Mouse (Mus musculus) heart, postnatal 0 days (tissue): ENCODE measurements around the gene Vgll4. TPM values are rescaled to one million over a fixed set of nuclear protein-coding genes. Genes with fewer than 3 reads are reported as not detected.

Experiments used
- ATAC-seq: fragments of 200-750 bp; cut with Nextera tagmentation; 2 replicates; pipeline ENCODE4 v1.8.0; 2017; ENCODE audit warnings: low read depth, moderate number of reproducible peaks, moderate library complexity; ENCODE audit not compliant: insufficient read depth
- DNase-seq: peaks from one replicate; pipeline ENCODE4 v3.0.0-alpha.2; 2016; ENCODE audit warnings: low spot score
- H3K27ac ChIP-seq: fragments of 300-500 bp; sonication (generic); 2 replicates; pipeline ENCODE4 v1.5.1; 2014; ENCODE audit warnings: low read depth, mild to moderate bottlenecking
- H3K27me3 ChIP-seq: fragments of 300-500 bp; sonication (generic); 2 replicates; pipeline ENCODE4 v1.6.1; 2014; ENCODE audit warnings: low read length, mixed read lengths; ENCODE audit not compliant: control insufficient read depth, insufficient read depth
- H3K36me3 ChIP-seq: fragments of 300-500 bp; sonication (generic); replicated peaks from 2 replicates; pipeline ENCODE4 v1.6.1; 2014; ENCODE audit warnings: low read length, mixed read lengths; ENCODE audit not compliant: control insufficient read depth, insufficient read depth
- H3K4me1 ChIP-seq: fragments of 300-500 bp; sonication (generic); 2 replicates; pipeline ENCODE4 v1.6.1; 2014; ENCODE audit warnings: antibody characterized with exemption; ENCODE audit not compliant: control insufficient read depth, insufficient read depth
- H3K4me2 ChIP-seq: fragments of 300-500 bp; sonication (generic); 2 replicates; pipeline ENCODE4 v1.6.1; 2014; ENCODE audit warnings: low read depth, mild to moderate bottlenecking, low read length, moderate library complexity
- H3K4me3 ChIP-seq: fragments of 300-500 bp; sonication (generic); 2 replicates; pipeline ENCODE4 v1.5.1; 2014; ENCODE audit warnings: low read depth, low read length
- H3K9ac ChIP-seq: fragments of 300-500 bp; sonication (generic); replicated peaks from 2 replicates; pipeline ENCODE4 v1.6.1; 2014; ENCODE audit warnings: low read depth, low read length, mixed read lengths
- H3K9me3 ChIP-seq: fragments of 300-500 bp; sonication (generic); replicated peaks from 2 replicates; pipeline ENCODE4 v1.6.1; 2016; ENCODE audit warnings: low read length; ENCODE audit not compliant: control insufficient read depth
- CTCF ChIP-seq: IDR thresholded peaks from 2 replicates; pipeline ENCODE4 v1.5.1; 2016; ENCODE audit warnings: antibody characterized with exemption, control low read depth, low read depth
- EP300 ChIP-seq: IDR thresholded peaks from 2 replicates; pipeline ENCODE4 v1.6.1; 2016; ENCODE audit warnings: antibody characterized with exemption, low read depth
- WGBS: fragments of 180-500 bp; shearing (Covaris S2); extraction: QIAGEN DNeasy Blood & Tissue Kit; methylation state at CpG from one replicate; pipeline ENCODE4 v1.1.7; 2014; 5-methylcytosine and 5-hydroxymethylcytosine counted together
- polyA plus RNA-seq: library from polyadenylated mRNA; unstranded; fragments of >200 nt; fragmentation: Nextera tagmentation; extraction: Ambion mirVana; gene quantifications from 2 replicates; pipeline ENCODE4 v1.2.1, GENCODE M21; 2015
- total RNA-seq: library from RNA; depleted of rRNA; stranded (reverse); fragments of >200 nt; gene quantifications from 2 replicates; pipeline ENCODE4 v1.2.3, GENCODE M21; 2014; ENCODE audit warnings: low replicate concordance

Vgll4 gene
- total and polyA plus RNA-seq, 2 experiments from 2014 or later: 38.8 to 52.2 TPM

DNA sequence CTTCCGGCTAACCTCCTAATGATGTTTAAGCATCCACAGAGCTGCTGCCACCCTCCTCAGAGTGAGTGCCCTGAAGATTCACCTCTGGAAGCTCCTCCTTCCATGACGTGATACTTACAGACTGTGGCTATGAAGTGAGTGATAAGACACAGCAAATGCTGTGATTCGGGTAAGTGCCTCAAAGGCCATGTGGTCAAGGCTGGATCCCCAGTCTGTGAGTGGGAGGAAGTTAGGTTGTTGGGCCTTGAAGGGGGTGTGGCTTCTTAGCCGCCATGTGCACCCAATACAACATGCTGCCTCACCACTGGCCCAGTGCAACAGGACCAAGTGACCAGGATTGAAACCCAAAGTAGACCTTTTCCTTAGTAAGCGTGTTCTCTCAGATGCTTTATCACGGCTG is 65.6 kb downstream of the Vgll4 start:
- H3K27ac ChIP-seq: no peak overlapping the region
- TF ChIP-seq CTCF: no peak
- no peak for TF ChIP-seq EP300
- no peak overlapping the region for H3K4me2 ChIP-seq
- H3K9me3 ChIP-seq: no peaks in the 10 kb centered on the region
- H3K27me3 ChIP-seq: no peaks in the 10 kb centered on the region
- H3K4me3 ChIP-seq: no peak overlapping the region
- 0 out of 2 replicates have a peak, but pooled peaks cover 5% of the 10 kb centered on the region for H3K36me3 ChIP-seq
- 62% methylated on average over 6 of the region's 6 CpGs for WGBS
- H3K9ac ChIP-seq: no peak overlapping the region
- H3K4me1 ChIP-seq: peaks cover 63% of the 10 kb centered on the region
- ATAC-seq: no peak
- no peak for DNase-seq

DNA sequence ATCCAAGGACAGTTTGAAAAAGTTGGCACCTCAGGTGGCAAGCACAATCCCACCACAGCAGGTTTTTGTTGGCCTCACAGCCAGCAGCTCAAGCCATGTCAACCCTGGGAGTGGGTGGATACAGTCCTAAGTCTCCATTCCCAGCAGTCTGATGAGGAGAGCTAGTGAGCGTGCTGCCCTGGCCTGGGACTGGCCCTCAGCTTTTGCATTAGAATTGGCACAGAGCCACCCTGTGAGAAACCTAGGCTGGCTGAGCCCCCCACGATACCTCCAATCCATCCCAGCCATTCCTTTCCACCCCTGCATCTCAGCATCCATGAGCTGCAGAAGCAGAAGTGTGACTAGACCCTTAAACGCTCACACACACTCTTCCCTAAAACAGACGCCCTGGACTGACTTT is 67.9 kb downstream of the Vgll4 start:
- H3K4me3 ChIP-seq: no peak overlapping the region
- H3K9me3 ChIP-seq: no peaks in the 10 kb centered on the region
- WGBS: 13% methylated on average over 4 of the region's 4 CpGs
- H3K27ac ChIP-seq: peak overlapping the region; percentile 69
- 0 out of 2 replicates have a peak overlapping the region, but pooled peaks have one; percentile 22 for H3K9ac ChIP-seq
- peaks cover 59% of the 10 kb centered on the region for H3K4me1 ChIP-seq
- ATAC-seq (0 out of 2 replicates have a peak, but pooled peaks have one; percentile 32), DNase-seq (no peak)
- TF ChIP-seq EP300 (no peak), CTCF (no peak)
- H3K27me3 ChIP-seq: no peaks in the 10 kb centered on the region
- H3K4me2 ChIP-seq: peak overlapping the region; percentile 48; the same call in 1 of the 2 replicates
- H3K36me3 ChIP-seq: 0 out of 2 replicates have a peak, but pooled peaks cover 8% of the 10 kb centered on the region

DNA sequence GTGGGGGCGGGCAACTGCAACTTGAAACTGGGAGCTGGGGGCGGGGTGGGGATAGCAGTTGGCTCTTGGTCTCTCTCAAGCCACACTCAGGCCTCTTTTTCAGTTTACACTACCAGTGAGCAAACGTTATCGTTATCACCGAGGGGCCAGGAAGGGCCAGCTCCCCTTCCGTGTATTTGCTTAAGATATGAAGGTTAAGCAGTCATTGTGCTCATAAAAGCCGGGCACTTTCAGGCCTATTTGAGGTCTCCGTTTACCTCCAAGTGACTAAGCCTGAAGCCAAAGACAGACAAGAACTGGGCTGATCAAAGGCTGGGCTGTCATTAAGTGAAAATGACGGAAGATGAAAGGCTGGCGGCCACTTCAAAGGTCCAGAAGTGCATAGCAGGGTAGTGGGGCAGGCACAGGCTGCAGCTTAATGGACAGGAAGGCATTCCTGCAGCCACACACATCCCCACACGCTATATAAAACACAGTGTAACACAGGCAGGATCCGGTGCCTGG is 68.4 kb downstream of the Vgll4 start:
- peaks cover 59% of the 10 kb centered on the region for H3K4me1 ChIP-seq

GRCm38 (mm10) chr6:114900194-114900593 is 69.6 kb downstream of the Vgll4 start:
- Histone ChIP-seq H3K4me1 (peaks cover 51% of the 10 kb centered on the region), H3K27ac (peak overlapping the region; percentile 46), H3K9ac (no peak overlapping the region), H3K27me3 (no peaks in the 10 kb centered on the region), H3K4me2 (peak overlapping the region; percentile 24), H3K4me3 (no peak overlapping the region), H3K36me3 (peaks cover 3% of the 10 kb centered on the region; the same call in 1 of the 2 replicates), H3K9me3 (no peaks in the 10 kb centered on the region)
- no peak for ATAC-seq
- no peak for TF ChIP-seq EP300
- TF ChIP-seq CTCF: no peak
- DNase-seq: no peak
- 49% methylated on average over 10 of the region's 10 CpGs for WGBS

More for the DNA sequence above, 68.4 kb downstream of the Vgll4 start:
- no peak for DNase-seq
- peak; percentile 42 for ATAC-seq
- Histone ChIP-seq H3K27me3 (no peaks in the 10 kb centered on the region), H3K4me3 (no peak overlapping the region), H3K9ac (peak overlapping the region; percentile 22; the same call in 1 of the 2 replicates), H3K36me3 (0 out of 2 replicates have a peak, but pooled peaks cover 8% of the 10 kb centered on the region), H3K9me3 (no peaks in the 10 kb centered on the region), H3K4me2 (peak overlapping the region; percentile 48), H3K27ac (peak overlapping the region; percentile 69)
- TF ChIP-seq CTCF (no peak), EP300 (no peak)
- WGBS: 6% methylated on average over 12 of the region's 12 CpGs

DNA sequence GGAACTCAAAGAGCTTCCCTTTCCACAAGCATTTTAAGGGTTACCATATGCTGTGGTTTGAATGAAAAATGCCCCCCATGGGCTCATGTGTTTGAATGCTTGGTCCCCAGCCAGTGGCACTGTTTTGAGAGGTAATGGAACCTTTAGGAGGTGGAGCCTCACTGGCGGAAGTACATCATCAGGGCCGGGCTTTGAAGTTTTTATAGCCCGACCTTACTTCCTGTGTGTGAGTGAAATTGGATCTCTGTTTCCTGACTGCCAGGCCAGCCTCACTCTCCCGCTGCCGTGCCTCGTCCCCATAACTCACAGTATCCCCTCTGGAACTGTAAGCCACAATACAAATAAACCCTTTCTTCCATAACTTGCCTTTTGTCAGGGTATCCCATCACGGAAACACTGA is 70.1 kb downstream of the Vgll4 start:
- H3K27ac ChIP-seq: peak overlapping the region; percentile 46
- 46% methylated on average over 7 of the region's 7 CpGs for WGBS
- no peak for TF ChIP-seq EP300
- no peak for TF ChIP-seq CTCF
- ATAC-seq (no peak), DNase-seq (no peak)
- no peaks in the 10 kb centered on the region for H3K9me3 ChIP-seq
- peak overlapping the region; percentile 24 for H3K4me2 ChIP-seq
- H3K4me3 ChIP-seq: no peak overlapping the region
- H3K9ac ChIP-seq: no peak overlapping the region
- H3K4me1 ChIP-seq: peaks cover 50% of the 10 kb centered on the region
- no peaks in the 10 kb centered on the region for H3K27me3 ChIP-seq
- H3K36me3 ChIP-seq: peaks cover 3% of the 10 kb centered on the region; the same call in 1 of the 2 replicates

- ATAC-seq (no peak), DNase-seq (no peak)
- Histone ChIP-seq H3K4me1 (peaks cover 52% of the 10 kb centered on the region), H3K27ac (peak overlapping the region; percentile 9; the same call in 1 of the 2 replicates), H3K27me3 (no peaks in the 10 kb centered on the region), H3K9me3 (no peaks in the 10 kb centered on the region), H3K4me2 (no peak overlapping the region), H3K36me3 (peaks cover 3% of the 10 kb centered on the region; the same call in 1 of the 2 replicates), H3K9ac (no peak overlapping the region), H3K4me3 (no peak overlapping the region)
- WGBS: 90% methylated on average over 4 of the region's 4 CpGs
- TF ChIP-seq EP300 (no peak), CTCF (no peak)
These were observed 70.8 kb downstream of the Vgll4 start for GRCm38 (mm10) chr6:114898949-114899348.
